Mouse (Mus musculus) embryonic fibroblast, embryonic 13.5 days (primary cell): ENCODE results near the gene Cct8.

Experiments
- CTCF ChIP-seq: IDR thresholded peaks from 2 replicates; pipeline ENCODE4 v1.5.1; 2011; ENCODE audit warnings: mild to moderate bottlenecking, control low read depth, low read length, moderate library complexity, borderline replicate concordance; ENCODE audit not compliant: insufficient read depth
- POLR2A ChIP-seq: IDR thresholded peaks from 2 replicates; pipeline ENCODE4 v1.6.1; 2011; ENCODE audit warnings: low read depth, mild to moderate bottlenecking, control low read depth, low read length, moderate library complexity

GRCm38 (mm10) chr16:87458752-87459151 lies 36.9 kb downstream of the Cct8 start:
- TF ChIP-seq CTCF (no peak), POLR2A (no peak)
